Mouse (Mus musculus): Measurements from ENCODE around the gene Gm3233.
"Not testable (repeated sequence)": the region's sequence is repeated elsewhere in the genome, so short reads cannot be mapped to it uniquely, and the experiment has no call there.

DNA sequence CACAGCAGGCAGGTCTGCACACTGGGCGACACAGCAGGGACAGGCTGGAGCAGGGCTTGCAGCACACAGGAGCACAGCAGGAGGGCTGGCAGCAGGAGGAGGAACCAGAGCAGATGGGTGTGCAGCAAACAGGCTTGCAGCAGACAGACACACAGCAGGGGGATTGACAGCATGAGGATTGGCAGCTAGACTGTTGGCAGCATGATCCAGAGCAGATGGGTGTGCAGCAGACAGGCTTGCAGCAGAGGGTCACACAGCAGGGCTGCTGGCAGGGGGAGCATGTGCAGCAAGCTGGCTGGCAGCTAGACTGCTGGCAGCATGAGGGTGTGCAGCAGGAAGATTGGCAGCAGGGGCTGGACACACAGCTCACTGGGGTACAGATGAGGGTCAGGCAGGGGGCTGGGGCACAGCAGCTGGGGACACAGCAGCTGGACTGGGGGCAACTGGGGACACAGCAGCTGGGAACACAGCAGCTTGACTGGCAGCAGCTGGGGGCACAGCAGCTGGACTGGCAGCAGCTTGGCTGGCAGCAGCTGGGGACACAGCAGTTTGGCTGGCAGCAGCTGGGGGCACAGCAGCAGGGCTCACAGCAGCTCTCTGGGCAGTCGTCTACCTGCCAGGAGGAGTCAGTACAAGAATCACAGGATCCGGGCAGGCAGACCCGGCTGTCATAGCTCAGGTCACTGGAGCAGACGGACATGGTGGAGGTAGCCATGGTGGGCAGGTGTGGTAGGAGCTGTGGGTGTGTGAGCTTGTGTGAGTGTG lies 17.4 kb downstream of the Gm3233 start, which contains the start of gene Gm18596:
- TF ChIP-seq CTCF, EP300 (IDR thresholded peaks at IDR 0.05): not testable (repeated sequence)
